In genomic region chr13:97566071-97566470, GRCm38 (mm10) we compare ENCODE assay signal across 10 mouse cellular contexts.
DNase-seq lines count a peak whose midpoint lies in the region; ATAC-seq and TF ChIP-seq lines count a peak whose summit lies in the region.
"Had no signal": no experiment of that assay in that cellular context is flagged by ENCODE, and none has a peak within 500 bp of the region (broad histone marks: within the 10 kb centered on the region; RNA-seq: fewer than 3 reads in every experiment).

No protein-coding gene starts in this region.

- H3K27me3 ChIP-seq in kidney, postnatal 0 days (ENCODE audit: insufficient read depth, low read length), result no peaks in the 10 kb centered on the region
- H3K27me3 ChIP-seq: stomach, embryonic 15.5 days had no signal

- 0 out of 2 replicates have a peak, but pooled peaks cover 4% of the 10 kb centered on the region for H3K4me1 ChIP-seq in kidney, postnatal 0 days (replicated peaks; ENCODE audit: insufficient read depth, low read length)

- DNase-seq in kidney, postnatal 0 days (ENCODE audit: low spot score), result peak; percentile 21
- no peak for DNase-seq in kidney, postnatal 4 days
- DNase-seq in testis, postnatal 14 days (ENCODE audit: low spot score), result peak; percentile 22
- no peak for DNase-seq in testis, postnatal 10 days (ENCODE audit: low spot score)
- DNase-seq in heart, postnatal 36 days, result peak; percentile 57 to 62
- no peak for DNase-seq in ovary, postnatal 36 days (ENCODE audit: low spot score)
- DNase-seq: kidney, adult 18-20 months; lung, embryonic 14.5 days had no signal

- TF ChIP-seq CTCF in kidney, postnatal 0 days (IDR thresholded peaks at IDR 0.05; ENCODE audit: low read depth), result no peak

- no peak for ATAC-seq in kidney, postnatal 0 days (replicated peaks; ENCODE audit: low FRiP score, low read depth)
- ATAC-seq in megakaryocyte-erythroid progenitor cell, adult 5-6 weeks (replicated peaks; ENCODE audit: low FRiP score, low TSS enrichment, poor library complexity, severe bottlenecking), result no peak

- no peaks in the 10 kb centered on the region for H3K36me3 ChIP-seq in kidney, postnatal 0 days (ENCODE audit: insufficient read depth, low read length)
- H3K36me3 ChIP-seq: stomach, embryonic 15.5 days had no signal

- no peak overlapping the region for H3K9ac ChIP-seq in kidney, postnatal 0 days (ENCODE audit: low read depth, low read length)
- H3K9ac ChIP-seq: lung, embryonic 14.5 days; stomach, embryonic 15.5 days had no signal

- WGBS in kidney, postnatal 0 days, result 62% methylated on average over 7 of the region's 7 CpGs

- no peak overlapping the region for H3K4me3 ChIP-seq in kidney, postnatal 0 days (replicated peaks; ENCODE audit: low read depth, low read length)
- H3K4me3 ChIP-seq: stomach, embryonic 15.5 days had no signal

- H3K4me2 ChIP-seq in kidney, postnatal 0 days (ENCODE audit: low read length), result no peak overlapping the region
- H3K4me2 ChIP-seq: lung, embryonic 14.5 days; stomach, embryonic 15.5 days had no signal

- no peaks in the 10 kb centered on the region for H3K9me3 ChIP-seq in kidney, postnatal 0 days (replicated peaks; ENCODE audit: low read length)
- H3K9me3 ChIP-seq: stomach, embryonic 15.5 days had no signal

- intact Hi-C loops in heart, postnatal 36 days (cut with DNase I), result no loop called here

- no peak overlapping the region for H3K27ac ChIP-seq in kidney, postnatal 0 days
- H3K27ac ChIP-seq: stomach, embryonic 15.5 days had no signal

Comparison
In these comparisons a context has a peak if more than half of its experiments do, and no peak if none do; other contexts are left out.
1. DNase-seq: peak in kidney, postnatal 0 days (single experiment), testis, postnatal 14 days (single experiment) and heart, postnatal 36 days (2 of 2); none in kidney, postnatal 4 days (0 of 2), testis, postnatal 10 days (single experiment) and ovary, postnatal 36 days (single experiment).